Mouse (Mus musculus) left cerebral cortex, adult 11 months (tissue): Measurements from ENCODE around the gene Mllt6.
"Not testable (repeated sequence)": the region's sequence is repeated elsewhere in the genome, so short reads cannot be mapped to it uniquely, and the experiment has no call there.

ENCODE experiments used
- DNase-seq: peaks from one replicate; pipeline ENCODE4 v3.0.0; 2022; ENCODE audit warnings: low spot score

The Mllt6 gene

GRCm38 (mm10) chr11:97695712-97696401 lies 32.6 kb downstream of the Mllt6 start:
- DNase-seq = no peak

GRCm38 (mm10) chr11:97696669-97697068 lies 33.5 kb downstream of the Mllt6 start:
- no peak for DNase-seq

GRCm38 (mm10) chr11:97697199-97697890 lies 34.1 kb downstream of the Mllt6 start:
- no peak for DNase-seq

GRCm38 (mm10) chr11:97697891-97698529 lies 34.8 kb downstream of the Mllt6 start:
- no peak for DNase-seq

- DNase-seq = no peak
Observed at GRCm38 (mm10) chr11:97698741-97699611, 35.8 kb downstream of the Mllt6 start.

GRCm38 (mm10) chr11:97699626-97700002 lies 36.4 kb downstream of the Mllt6 start:
- DNase-seq = peak; percentile 86

- no peak for DNase-seq
Observed at GRCm38 (mm10) chr11:97700003-97700745, 37.0 kb downstream of the Mllt6 start, which contains the start of gene Pcgf2. Gene Pcgf2 (minus strand): TSS chr11:97700497.

GRCm38 (mm10) chr11:97700746-97701580 lies 37.7 kb downstream of the Mllt6 start:
- DNase-seq = no peak

GRCm38 (mm10) chr11:97701581-97702392 lies 38.6 kb downstream of the Mllt6 start:
- no peak for DNase-seq

- DNase-seq = no peak
Observed at GRCm38 (mm10) chr11:97702393-97702745, 39.2 kb downstream of the Mllt6 start.

GRCm38 (mm10) chr11:97703039-97703826 lies 40.0 kb downstream of the Mllt6 start, which contains the start of gene Psmb3:
Gene Psmb3 (plus strand): TSS chr11:97703399.
- DNase-seq = peak; percentile 100

- DNase-seq = not testable (repeated sequence)
Observed at GRCm38 (mm10) chr11:97710067-97710466, 46.9 kb downstream of the Mllt6 start.

GRCm38 (mm10) chr11:97711200-97711900 lies 48.1 kb downstream of the Mllt6 start:
- DNase-seq = no peak

- no peak for DNase-seq
Observed at GRCm38 (mm10) chr11:97712286-97712685, 49.1 kb downstream of the Mllt6 start.

GRCm38 (mm10) chr11:97713896-97714295 lies 50.7 kb downstream of the Mllt6 start:
- no peak for DNase-seq

GRCm38 (mm10) chr11:97714356-97714755 lies 51.1 kb downstream of the Mllt6 start:
- DNase-seq = no peak

- no peak for DNase-seq
Observed at GRCm38 (mm10) chr11:97714784-97715760, 51.9 kb downstream of the Mllt6 start.
